Mouse (Mus musculus) heart, embryonic 16.5 days (tissue): ENCODE results near the gene Pmvk. TPM values are rescaled to one million over a fixed set of nuclear protein-coding genes. Genes with fewer than 3 reads are reported as not detected.
"Not testable (repeated sequence)": the region's sequence is repeated elsewhere in the genome, so short reads cannot be mapped to it uniquely, and the experiment has no call there.

ENCODE experiments used
- ATAC-seq: fragments of 200-750 bp; cut with Nextera tagmentation; replicated peaks from 2 replicates; pipeline ENCODE4 v1.8.0; 2017; ENCODE audit warnings: moderate number of reproducible peaks; ENCODE audit not compliant: insufficient read depth, low FRiP score; ENCODE audit errors: extremely low read depth
- H3K27ac ChIP-seq: fragments of 300-500 bp; sonication (generic); 2 replicates; pipeline ENCODE4 v1.5.1; 2014; ENCODE audit warnings: mild to moderate bottlenecking, low read length, control low read depth, moderate library complexity
- H3K27me3 ChIP-seq: fragments of 300-500 bp; sonication (generic); 2 replicates; pipeline ENCODE4 v1.6.1; 2014; ENCODE audit warnings: low read length, mixed read lengths; ENCODE audit not compliant: control insufficient read depth, insufficient read depth
- H3K36me3 ChIP-seq: fragments of 300-500 bp; sonication (generic); 2 replicates; pipeline ENCODE4 v1.6.1; 2014; ENCODE audit not compliant: control insufficient read depth, insufficient read depth
- H3K4me1 ChIP-seq: fragments of 300-500 bp; sonication (generic); 2 replicates; pipeline ENCODE4 v1.6.1; 2014; ENCODE audit warnings: low read length, mixed read lengths; ENCODE audit not compliant: control insufficient read depth, insufficient read depth
- H3K4me2 ChIP-seq: fragments of 300-500 bp; sonication (generic); 2 replicates; pipeline ENCODE4 v1.6.1; 2014; ENCODE audit warnings: low read depth, mild to moderate bottlenecking, control low read depth, low read length
- H3K4me3 ChIP-seq: fragments of 300-500 bp; sonication (generic); 2 replicates; pipeline ENCODE4 v1.5.1; 2014; ENCODE audit warnings: mild to moderate bottlenecking, control low read depth, low read length
- H3K9ac ChIP-seq: fragments of 300-500 bp; sonication (generic); 2 replicates; pipeline ENCODE4 v1.6.1; 2014; ENCODE audit warnings: low read length, control low read depth
- H3K9me3 ChIP-seq: fragments of 300-500 bp; sonication (generic); replicated peaks from 2 replicates; pipeline ENCODE4 v1.6.1; 2016; ENCODE audit warnings: low read length; ENCODE audit not compliant: control insufficient read depth
- WGBS: fragments of 180-500 bp; shearing (Covaris S2); extraction: QIAGEN DNeasy Blood & Tissue Kit; methylation state at CpG from one replicate; pipeline ENCODE4 v1.1.7; 2014; 5-methylcytosine and 5-hydroxymethylcytosine counted together
- polyA plus RNA-seq: library from polyadenylated mRNA; unstranded; fragments of >200 nt; fragmentation: Nextera tagmentation; extraction: Ambion mirVana; gene quantifications from 2 replicates; pipeline ENCODE4 v1.2.1, GENCODE M21; 2015

Pmvk gene
- polyA plus RNA-seq, 1 experiment from 2014 or later, result 59.3 TPM

DNA sequence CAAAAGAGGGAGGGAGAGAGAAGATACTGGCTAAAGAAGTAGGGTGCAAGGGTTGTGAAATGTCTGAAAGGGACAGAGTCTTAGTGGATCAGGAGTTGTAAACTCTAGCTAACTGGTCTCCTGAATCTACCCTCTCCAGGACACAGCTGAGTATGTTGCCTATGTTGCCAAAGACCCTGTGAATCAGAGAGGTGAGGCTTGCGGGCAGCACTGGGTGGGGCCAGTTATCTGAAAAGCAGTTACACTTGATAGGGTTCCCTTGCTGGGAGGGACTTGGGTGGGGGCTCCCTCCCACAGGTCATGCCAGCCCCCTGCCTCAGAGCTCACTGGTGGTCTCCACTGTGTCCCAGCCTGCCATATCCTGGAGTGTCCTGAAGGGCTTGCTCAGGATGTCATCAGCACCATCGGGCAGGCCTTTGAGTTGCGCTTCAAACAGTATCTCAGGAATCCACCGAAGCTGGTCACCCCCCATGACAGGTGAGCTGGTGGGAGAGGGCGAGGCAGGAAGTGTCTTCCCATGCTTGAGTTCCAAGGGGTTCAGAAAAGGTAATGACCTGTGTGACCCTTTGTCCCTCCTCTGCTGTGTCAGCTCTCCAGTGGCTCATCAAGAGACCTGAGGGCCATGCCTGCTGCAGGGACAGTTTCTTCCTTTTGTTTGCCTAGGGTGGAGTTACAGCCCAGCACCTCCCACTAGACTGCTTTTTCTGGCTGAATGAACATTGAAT, 29.8 kb upstream of the Pmvk start:
- Histone ChIP-seq H3K4me1 (peaks cover 25% of the 10 kb centered on the region), H3K4me2 (no peak overlapping the region), H3K36me3 (peaks cover 28% of the 10 kb centered on the region), H3K9me3 (no peaks in the 10 kb centered on the region), H3K9ac (no peak overlapping the region), H3K4me3 (no peak overlapping the region), H3K27ac (no peak overlapping the region), H3K27me3 (no peaks in the 10 kb centered on the region)
- WGBS, result 87% methylated on average over 5 of the region's 5 CpGs
- no peak for ATAC-seq

DNA sequence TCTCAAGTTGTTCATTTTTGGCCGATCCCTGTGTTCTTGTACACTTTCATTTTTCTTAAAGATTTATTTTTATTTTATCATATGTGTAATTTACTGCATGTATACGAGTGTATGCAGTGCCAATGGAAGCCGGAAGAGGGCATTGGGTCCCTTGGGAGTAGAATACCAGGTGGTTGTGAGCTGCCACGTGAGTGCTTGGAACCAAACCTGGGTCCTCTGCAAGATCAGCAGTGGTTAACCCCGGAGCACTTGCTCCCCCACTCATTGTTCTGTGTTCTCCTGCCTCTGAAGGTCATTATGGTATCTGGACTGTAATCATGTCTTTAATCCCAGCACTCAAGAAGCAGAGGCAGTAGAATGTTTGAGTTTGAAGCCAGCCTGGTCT, 29.2 kb upstream of the Pmvk start:
- 77% methylated on average over 5 of the region's 5 CpGs for WGBS
- Histone ChIP-seq H3K27me3 (no peaks in the 10 kb centered on the region), H3K9ac (no peak overlapping the region), H3K27ac (no peak overlapping the region), H3K4me3 (no peak overlapping the region), H3K4me1 (peaks cover 22% of the 10 kb centered on the region), H3K9me3 (no peaks in the 10 kb centered on the region), H3K4me2 (no peak overlapping the region), H3K36me3 (peaks cover 28% of the 10 kb centered on the region)
- no peak for ATAC-seq

DNA sequence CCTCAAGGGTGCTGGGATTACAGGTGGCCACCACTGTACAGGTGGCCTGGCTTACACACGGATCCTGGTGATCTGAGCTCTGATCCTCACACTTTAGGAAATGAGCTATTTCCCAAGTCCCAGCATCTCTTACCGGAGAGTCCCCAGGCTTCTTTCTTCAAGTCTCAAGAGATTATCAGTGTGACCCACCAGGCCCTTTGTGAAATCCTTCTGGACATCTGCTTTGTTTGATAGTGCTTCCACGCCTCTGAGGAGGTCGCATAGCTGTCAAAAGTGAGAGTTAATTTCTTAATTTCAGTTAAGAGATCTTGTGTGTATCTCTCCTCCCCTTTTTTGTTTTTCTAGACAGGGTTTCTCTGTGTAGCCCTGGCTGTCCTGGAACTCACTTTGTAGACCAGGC, 28.5 kb upstream of the Pmvk start:
- ATAC-seq, result no peak
- Histone ChIP-seq H3K27ac (no peak overlapping the region), H3K4me3 (no peak overlapping the region), H3K36me3 (peaks cover 28% of the 10 kb centered on the region), H3K9me3 (no peaks in the 10 kb centered on the region), H3K27me3 (no peaks in the 10 kb centered on the region), H3K4me2 (no peak overlapping the region), H3K4me1 (peaks cover 17% of the 10 kb centered on the region), H3K9ac (no peak overlapping the region)
- WGBS, result 79% methylated on average over 4 of the region's 4 CpGs

DNA sequence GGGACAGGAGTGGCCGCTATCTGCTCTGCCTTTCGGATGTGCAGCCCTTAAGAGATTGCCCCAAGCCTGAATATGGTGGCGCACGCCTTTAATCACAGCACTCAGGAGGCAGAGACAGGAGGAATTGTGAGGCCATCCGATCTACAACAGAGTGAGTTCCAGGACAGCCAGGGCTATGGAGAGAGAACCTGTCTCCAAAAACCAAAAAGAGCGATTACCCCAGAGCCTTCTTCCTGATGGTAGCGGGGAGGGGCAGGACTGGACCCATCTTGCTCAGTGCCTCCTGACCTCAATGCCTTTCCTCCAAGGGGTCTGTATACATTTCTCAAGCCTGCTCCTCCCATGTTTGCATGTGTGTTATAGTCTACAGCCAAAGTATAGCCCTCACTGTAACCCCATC, 25.3 kb upstream of the Pmvk start:
- 86% methylated on average over 7 of the region's 7 CpGs for WGBS
- H3K27me3 ChIP-seq, ATAC-seq, H3K27ac ChIP-seq, H3K4me3 ChIP-seq, H3K4me1 ChIP-seq, H3K9ac ChIP-seq, H3K9me3 ChIP-seq, H3K4me2 ChIP-seq: not testable (repeated sequence)
- H3K36me3 ChIP-seq, result peaks cover 42% of the 10 kb centered on the region

DNA sequence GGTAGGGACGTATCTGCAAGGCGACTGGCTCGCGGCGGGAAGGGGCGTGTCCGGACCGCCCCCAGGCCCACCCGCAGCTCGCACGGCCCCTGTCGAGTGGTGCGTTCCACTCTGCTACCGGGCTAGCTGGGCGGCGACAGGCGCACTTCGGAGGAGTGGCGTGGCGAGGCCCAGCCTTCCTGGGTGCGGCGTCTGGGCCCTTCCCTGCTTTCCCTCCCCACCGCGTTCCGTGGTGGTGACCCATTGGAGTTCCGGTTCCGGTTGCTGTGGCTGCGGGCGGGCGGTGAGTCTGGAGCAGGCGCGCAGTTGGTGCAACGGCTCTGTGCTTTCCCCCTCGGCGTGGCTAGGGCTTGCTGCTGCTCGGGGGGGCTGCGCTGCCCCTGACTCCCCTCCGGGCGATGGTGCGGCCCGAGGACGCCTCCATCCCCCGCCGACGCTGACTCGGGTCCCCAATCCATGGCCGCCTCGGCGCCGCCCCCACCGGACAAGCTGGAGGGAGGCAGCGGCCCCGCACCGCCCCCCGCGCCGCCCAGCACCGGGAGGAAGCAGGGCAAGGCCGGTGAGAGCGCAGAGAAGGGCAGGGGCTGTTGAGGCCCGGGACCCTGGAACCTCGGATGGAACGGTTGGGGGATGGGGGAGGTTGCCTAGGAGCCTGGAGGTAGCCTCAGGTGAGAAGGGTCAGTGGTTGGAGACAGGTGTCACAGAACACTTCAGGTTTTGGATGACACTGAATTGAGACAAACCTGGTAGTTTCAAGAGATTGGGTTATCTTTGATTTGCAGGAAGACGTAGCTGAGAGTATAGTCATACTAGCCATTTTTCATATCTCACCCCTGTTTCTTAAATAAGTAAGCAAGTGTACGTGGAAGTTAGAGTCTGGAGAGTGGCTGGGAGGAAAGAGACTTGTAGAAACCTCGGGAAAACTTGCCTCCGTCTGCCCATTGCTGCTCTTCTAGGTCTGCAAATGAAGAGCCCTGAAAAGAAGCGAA, 23.9 kb upstream of the Pmvk start, which contains the start of gene Pygo2:
TSS of gene Pygo2 (plus strand) at position 44 of the 989 bp plus-strand sequence.
- 2% methylated on average over 67 of the region's 68 CpGs for WGBS
- Histone ChIP-seq H3K27ac (peak within 1 kb of the TSS; percentile 80), H3K9me3 (no peaks in the 10 kb centered on the region), H3K27me3 (no peaks in the 10 kb centered on the region), H3K4me3 (peak within 1 kb of the TSS; percentile 80), H3K4me2 (peak within 1 kb of the TSS; percentile 73), H3K4me1 (peaks cover 9% of the 10 kb centered on the region), H3K9ac (peak within 1 kb of the TSS; percentile 93), H3K36me3 (peaks cover 38% of the 10 kb centered on the region)
- peak; percentile 99 for ATAC-seq

DNA sequence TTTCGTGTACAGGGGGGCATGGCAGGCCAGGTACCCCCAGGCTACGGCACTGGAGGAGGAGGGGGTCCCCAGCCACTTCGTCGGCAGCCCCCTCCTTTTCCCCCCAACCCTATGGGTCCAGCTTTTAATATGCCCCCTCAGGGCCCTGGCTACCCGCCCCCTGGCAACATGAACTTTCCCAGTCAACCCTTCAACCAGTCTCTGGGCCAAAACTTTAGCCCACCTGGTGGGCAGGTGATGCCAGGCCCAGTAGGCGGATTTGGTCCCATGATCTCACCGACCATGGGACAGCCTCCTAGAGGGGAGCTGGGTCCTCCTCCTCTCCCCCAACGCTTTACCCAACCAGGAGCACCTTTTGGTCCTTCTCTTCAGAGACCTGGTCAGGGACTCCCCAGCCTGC, 21.7 kb upstream of the Pmvk start:
- Histone ChIP-seq H3K4me3 (no peak overlapping the region), H3K27ac (no peak overlapping the region), H3K9ac (no peak overlapping the region), H3K4me2 (no peak overlapping the region), H3K27me3 (no peaks in the 10 kb centered on the region), H3K36me3 (peaks cover 20% of the 10 kb centered on the region), H3K4me1 (peaks cover 18% of the 10 kb centered on the region), H3K9me3 (no peaks in the 10 kb centered on the region)
- no peak for ATAC-seq
- WGBS, result 96% methylated on average over 8 of the region's 8 CpGs

DNA sequence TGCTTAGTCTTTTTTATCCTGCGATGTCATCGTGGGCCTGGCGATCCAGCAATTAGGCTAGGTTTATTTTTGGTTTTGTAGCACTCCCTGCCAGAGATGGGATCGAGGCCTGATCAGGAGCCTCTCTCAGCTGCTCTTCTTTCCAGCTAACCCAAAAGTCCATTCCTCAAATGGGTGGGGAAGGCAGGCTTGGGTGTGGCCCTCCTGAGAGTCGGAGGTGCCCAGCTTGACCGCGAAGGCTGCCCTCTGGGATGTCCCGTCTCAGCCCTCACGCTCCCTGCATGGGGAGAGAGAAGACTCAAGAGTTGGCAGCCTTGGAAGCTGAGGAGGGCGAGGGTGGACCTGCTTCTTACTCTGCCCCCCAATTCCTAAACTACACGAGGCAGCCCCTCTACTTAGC, 19.8 kb upstream of the Pmvk start:
- Histone ChIP-seq H3K27me3 (no peaks in the 10 kb centered on the region), H3K27ac (no peak overlapping the region), H3K4me1 (peaks cover 18% of the 10 kb centered on the region), H3K9me3 (no peaks in the 10 kb centered on the region), H3K4me3 (no peak overlapping the region), H3K36me3 (peaks cover 14% of the 10 kb centered on the region), H3K9ac (no peak overlapping the region), H3K4me2 (no peak overlapping the region)
- no peak for ATAC-seq
- 75% methylated on average over 11 of the region's 11 CpGs for WGBS

DNA sequence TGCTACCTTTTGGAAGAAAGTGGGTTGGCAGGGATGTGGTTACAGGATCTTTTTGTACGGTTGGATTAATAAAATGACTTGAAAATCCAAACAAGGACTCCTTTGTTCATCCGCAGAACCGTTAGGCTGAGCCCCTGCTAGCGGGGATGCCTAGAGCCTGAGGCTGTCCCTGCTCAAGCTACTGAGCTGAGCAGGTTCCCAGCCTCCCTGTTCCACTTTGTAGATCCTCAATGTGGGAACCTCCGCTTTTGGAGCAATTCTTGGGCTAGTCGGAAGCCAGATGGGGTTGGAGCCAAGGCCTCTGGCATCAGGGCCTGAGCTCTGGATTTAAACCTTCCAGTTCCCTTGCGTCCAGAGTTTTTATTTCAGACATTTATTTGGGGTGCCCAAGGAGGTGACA, 19.3 kb upstream of the Pmvk start:
- no peak overlapping the region for H3K4me3 ChIP-seq
- no peak overlapping the region for H3K27ac ChIP-seq
- ATAC-seq, result no peak
- H3K27me3 ChIP-seq, result no peaks in the 10 kb centered on the region
- peaks cover 16% of the 10 kb centered on the region for H3K36me3 ChIP-seq
- no peak overlapping the region for H3K9ac ChIP-seq
- WGBS, result 81% methylated on average over 7 of the region's 7 CpGs
- no peak overlapping the region for H3K4me2 ChIP-seq
- peaks cover 18% of the 10 kb centered on the region for H3K4me1 ChIP-seq
- no peaks in the 10 kb centered on the region for H3K9me3 ChIP-seq
